Mouse (Mus musculus): Measurements from ENCODE around the gene Ing4. TPM values are rescaled to one million over a fixed set of nuclear protein-coding genes. Genes with fewer than 3 reads are reported as not detected.
"Not testable (repeated sequence)": the region's sequence is repeated elsewhere in the genome, so short reads cannot be mapped to it uniquely, and the experiment has no call there.

Gene Ing4
- polyA plus RNA-seq, 1 experiment from 2014 or later, result 187 TPM

DNA sequence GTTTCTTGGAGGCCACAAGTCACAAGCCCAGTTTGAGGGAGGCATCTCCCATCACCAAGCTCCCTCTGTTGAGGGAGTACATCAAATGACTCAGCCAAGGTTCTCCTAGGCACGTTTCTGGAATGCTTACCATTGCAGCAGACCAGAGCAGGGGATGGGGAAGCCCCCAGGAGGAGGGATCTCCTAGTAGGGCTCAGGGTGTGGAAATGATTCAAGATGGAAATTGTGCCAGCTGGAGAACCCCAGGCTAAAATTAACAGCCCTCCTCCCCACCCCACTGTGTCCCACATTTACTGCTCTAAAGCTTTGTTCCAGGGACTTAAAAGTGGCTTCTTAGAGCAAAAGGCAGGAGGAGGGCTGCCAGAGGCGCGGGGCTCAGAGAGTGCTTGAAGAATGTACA, 34.5 kb upstream of the Ing4 start:
- H3K27ac ChIP-seq, result no peak overlapping the region
- H3K4me3 ChIP-seq, result no peak overlapping the region
- ATAC-seq (ENCODE audit: insufficient number of reproducible peaks, insufficient read depth, low FRiP score, low TSS enrichment, low read depth), result no peak
- peaks cover 15% of the 10 kb centered on the region for H3K4me1 ChIP-seq
- H3K36me3 ChIP-seq, result no peaks in the 10 kb centered on the region
- no peaks in the 10 kb centered on the region for H3K9me3 ChIP-seq
- H3K4me2 ChIP-seq, result no peak overlapping the region
- peaks cover 38% of the 10 kb centered on the region for H3K27me3 ChIP-seq
- 0 out of 2 replicates have a peak overlapping the region, but pooled peaks have one; percentile 27 for H3K9ac ChIP-seq
- 36% methylated on average over 3 of the region's 3 CpGs for WGBS

DNA sequence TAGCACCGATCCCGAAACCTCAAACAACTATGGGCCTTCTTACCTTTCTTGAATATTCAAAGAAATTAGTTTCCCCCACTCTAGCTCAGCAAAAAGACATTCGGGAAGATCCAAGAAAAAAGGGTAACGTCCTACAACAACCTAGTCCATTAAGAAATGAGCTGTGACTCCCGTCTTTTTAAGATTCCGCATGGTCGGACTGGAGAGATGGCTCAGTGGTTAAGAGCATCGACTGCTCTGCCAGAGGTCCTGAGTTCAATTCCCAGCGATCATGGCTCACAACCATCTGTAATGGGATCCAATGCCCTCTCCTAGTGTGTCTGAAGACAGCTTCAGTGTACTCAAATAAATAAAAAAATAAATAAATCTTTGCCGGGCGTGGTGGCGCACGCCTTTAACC, 31.5 kb upstream of the Ing4 start:
- peak overlapping the region; percentile 72 for H3K9ac ChIP-seq
- peak overlapping the region; percentile 90 for H3K4me2 ChIP-seq
- peaks cover 39% of the 10 kb centered on the region for H3K4me1 ChIP-seq
- H3K27me3 ChIP-seq, result peaks cover 8% of the 10 kb centered on the region
- ATAC-seq (ENCODE audit: insufficient number of reproducible peaks, insufficient read depth, low FRiP score, low TSS enrichment, low read depth), result no peak
- H3K27ac ChIP-seq, result peak overlapping the region; percentile 99
- 43% methylated on average over 13 of the region's 13 CpGs for WGBS
- H3K36me3 ChIP-seq, result peaks cover 21% of the 10 kb centered on the region
- peak overlapping the region; percentile 69 for H3K4me3 ChIP-seq
- no peaks in the 10 kb centered on the region for H3K9me3 ChIP-seq

DNA sequence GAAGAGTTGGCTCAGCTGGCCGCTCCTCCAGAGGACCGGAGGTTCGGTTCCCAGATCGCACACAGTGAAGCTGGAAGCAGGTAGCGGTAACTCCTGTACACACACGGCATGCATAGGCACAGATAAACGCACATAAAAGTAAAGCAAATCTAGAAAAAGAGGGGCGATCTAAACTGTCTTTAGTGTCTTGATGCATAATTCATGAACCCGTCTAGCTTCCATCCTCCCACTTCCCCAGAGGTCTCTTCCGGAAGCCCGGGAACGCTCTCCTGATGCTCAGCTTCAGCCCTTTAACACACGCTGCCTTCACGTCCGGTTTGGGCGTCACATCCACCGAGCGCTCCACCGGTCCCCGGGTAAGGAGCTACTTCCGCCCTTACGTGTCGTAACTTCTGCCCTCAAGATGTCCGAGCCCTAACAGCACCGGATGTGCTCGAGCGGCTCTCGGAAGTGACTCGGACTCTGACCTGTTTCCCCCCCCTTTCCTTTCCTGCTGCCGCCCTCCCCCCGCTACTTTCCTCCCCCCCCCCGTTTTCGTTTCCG, 30.9 kb upstream of the Ing4 start:
- Histone ChIP-seq H3K4me1 (peaks cover 39% of the 10 kb centered on the region), H3K9me3 (no peaks in the 10 kb centered on the region), H3K36me3 (peaks cover 24% of the 10 kb centered on the region), H3K9ac (peak overlapping the region; percentile 95), H3K27ac (peak overlapping the region; percentile 99), H3K4me2 (peak overlapping the region; percentile 90), H3K4me3 (peak overlapping the region; percentile 69), H3K27me3 (peaks cover 2% of the 10 kb centered on the region; the same call in 1 of the 2 replicates)
- peak; percentile 95 for ATAC-seq (ENCODE audit: insufficient number of reproducible peaks, insufficient read depth, low FRiP score, low TSS enrichment, low read depth)
- under 1% methylated on average over 32 of the region's 34 CpGs for WGBS

DNA sequence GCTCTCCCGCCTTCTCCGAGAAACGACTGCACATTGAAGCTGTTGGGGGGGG, 30.6 kb upstream of the Ing4 start, which contains the start of gene Zfp384:
TSS of gene Zfp384 (plus strand) at position 17 of the 52 bp plus-strand sequence.
- Histone ChIP-seq H3K4me1 (peaks cover 39% of the 10 kb centered on the region), H3K36me3 (peaks cover 27% of the 10 kb centered on the region), H3K4me2 (peak within 1 kb of the TSS; percentile 90), H3K4me3 (peak within 1 kb of the TSS; percentile 69), H3K27ac (peak within 1 kb of the TSS; percentile 99), H3K9me3 (no peaks in the 10 kb centered on the region), H3K9ac (peak within 1 kb of the TSS; percentile 95), H3K27me3 (no peaks in the 10 kb centered on the region)
- no peak for ATAC-seq (ENCODE audit: insufficient number of reproducible peaks, insufficient read depth, low FRiP score, low TSS enrichment, low read depth)
- 0% methylated on average over 3 of the region's 3 CpGs for WGBS

DNA sequence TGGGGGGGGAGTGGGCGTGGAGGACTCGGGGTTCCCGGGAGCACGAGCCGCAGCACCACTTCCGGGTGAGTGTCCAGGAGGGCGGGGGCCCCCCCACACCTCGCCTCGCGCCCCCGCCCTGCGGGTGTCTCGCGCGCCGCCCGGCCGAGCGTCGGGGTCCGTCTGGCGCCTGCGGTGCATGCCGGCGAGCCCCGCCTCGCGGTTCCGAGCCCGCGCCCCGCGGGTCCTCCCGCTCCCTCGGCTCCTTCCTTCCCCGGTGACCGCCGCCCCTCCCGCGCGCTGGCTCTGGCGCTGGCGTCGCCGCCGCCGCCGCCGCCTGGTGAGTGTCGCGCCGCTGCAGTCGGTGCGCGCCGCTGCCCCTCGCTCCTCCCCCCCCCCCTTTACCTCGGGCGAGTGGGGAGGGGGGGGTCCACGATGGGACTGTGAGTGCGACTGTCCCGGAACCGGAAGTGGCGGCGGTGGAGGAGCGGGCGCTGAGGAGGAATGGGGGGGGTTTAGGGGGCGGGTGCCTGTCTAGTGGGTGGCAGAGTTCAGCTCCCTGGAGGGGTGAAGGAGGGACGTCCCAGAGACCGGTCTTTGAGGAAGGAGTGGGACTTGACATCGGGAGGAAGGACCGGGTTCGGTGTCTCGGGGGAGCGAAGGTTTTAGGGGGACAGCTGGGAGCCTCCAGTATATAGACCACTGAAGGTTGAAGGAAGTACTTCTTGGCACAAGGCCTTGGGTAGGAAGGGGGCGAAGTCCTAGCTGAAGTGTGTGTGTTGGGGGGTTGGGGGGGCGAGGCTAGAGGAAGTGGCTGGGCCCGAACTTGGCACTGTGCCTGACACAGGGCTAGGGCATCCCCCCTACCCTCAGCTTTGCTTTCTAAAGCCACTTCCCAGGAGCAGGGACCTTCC, 30.1 kb upstream of the Ing4 start:
- H3K27ac ChIP-seq, result peak overlapping the region; percentile 99
- whole genome bisulfite sequencing, result under 1% methylated on average over 30 of the region's 78 CpGs

GRCm38 (mm10) chr6:125017682-125018081, 21.9 kb upstream of the Ing4 start:
- Histone ChIP-seq H3K9me3 (no peaks in the 10 kb centered on the region), H3K4me2 (no peak overlapping the region), H3K4me3 (no peak overlapping the region), H3K27ac (no peak overlapping the region), H3K9ac (no peak overlapping the region), H3K27me3 (no peaks in the 10 kb centered on the region), H3K36me3 (peaks cover 79% of the 10 kb centered on the region), H3K4me1 (no peaks in the 10 kb centered on the region)
- 92% methylated on average over 3 of the region's 3 CpGs for WGBS
- ATAC-seq (ENCODE audit: insufficient number of reproducible peaks, insufficient read depth, low FRiP score, low TSS enrichment, low read depth), result no peak

More for the DNA sequence above, 30.1 kb upstream of the Ing4 start:
- Histone ChIP-seq H3K27me3 (no peaks in the 10 kb centered on the region), H3K4me3 (peak overlapping the region; percentile 69), H3K9ac (peak overlapping the region; percentile 95), H3K9me3 (no peaks in the 10 kb centered on the region), H3K4me2 (peak overlapping the region; percentile 90), H3K36me3 (peaks cover 28% of the 10 kb centered on the region), H3K4me1 (peaks cover 39% of the 10 kb centered on the region)
- peak; percentile 81 for ATAC-seq (ENCODE audit: insufficient number of reproducible peaks, insufficient read depth, low FRiP score, low TSS enrichment, low read depth)

- not testable (repeated sequence) for H3K4me3 ChIP-seq; H3K27me3 ChIP-seq; ATAC-seq (ENCODE audit: insufficient number of reproducible peaks, insufficient read depth, low FRiP score, low TSS enrichment, low read depth); H3K9ac ChIP-seq; H3K4me2 ChIP-seq; H3K9me3 ChIP-seq; H3K4me1 ChIP-seq; H3K27ac ChIP-seq
- 41% methylated on average over 8 of the region's 9 CpGs for WGBS
- peaks cover 83% of the 10 kb centered on the region for H3K36me3 ChIP-seq
Observed at GRCm38 (mm10) chr6:125030532-125030931, 9.0 kb upstream of the Ing4 start.

GRCm38 (mm10) chr6:125031604-125032003, 8.0 kb upstream of the Ing4 start:
- Histone ChIP-seq H3K4me1 (no peaks in the 10 kb centered on the region), H3K36me3 (peaks cover 83% of the 10 kb centered on the region), H3K4me2 (no peak overlapping the region), H3K27me3 (no peaks in the 10 kb centered on the region), H3K27ac (no peak overlapping the region), H3K4me3 (no peak overlapping the region), H3K9me3 (no peaks in the 10 kb centered on the region), H3K9ac (no peak overlapping the region)
- 91% methylated on average over 16 of the region's 16 CpGs for WGBS
- ATAC-seq (ENCODE audit: insufficient number of reproducible peaks, insufficient read depth, low FRiP score, low TSS enrichment, low read depth), result no peak

DNA sequence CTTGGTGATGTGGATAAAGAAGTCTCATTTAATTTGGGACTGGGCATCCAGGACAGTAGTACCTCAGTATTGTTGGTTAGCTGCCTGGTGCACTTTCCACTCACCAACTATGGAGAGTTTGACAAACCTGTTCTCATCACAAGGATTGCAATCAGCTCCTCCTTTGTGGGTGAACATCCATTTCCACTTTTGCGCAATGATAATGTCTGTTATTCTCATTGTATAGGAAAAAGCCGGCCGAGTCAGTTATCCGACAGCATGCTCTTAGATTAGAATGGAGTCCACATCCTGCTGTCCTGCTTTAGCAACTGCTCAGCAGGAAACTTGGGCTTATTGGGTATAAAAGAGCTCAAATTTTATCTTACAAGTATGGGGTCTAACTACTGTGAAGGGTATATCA, 894 bp upstream of the Ing4 start:
- no peaks in the 10 kb centered on the region for H3K27me3 ChIP-seq
- H3K4me3 ChIP-seq, result peak overlapping the region; percentile 76
- ATAC-seq (ENCODE audit: insufficient number of reproducible peaks, insufficient read depth, low FRiP score, low TSS enrichment, low read depth), result no peak
- 96% methylated on average over 4 of the region's 4 CpGs for WGBS
- H3K4me1 ChIP-seq, result peaks cover 13% of the 10 kb centered on the region; the same call in 1 of the 2 replicates
- H3K4me2 ChIP-seq, result peak overlapping the region; percentile 58
- peaks cover 51% of the 10 kb centered on the region for H3K36me3 ChIP-seq
- H3K9me3 ChIP-seq, result no peaks in the 10 kb centered on the region
- no peak overlapping the region for H3K9ac ChIP-seq
- peak overlapping the region; percentile 91 for H3K27ac ChIP-seq

GRCm38 (mm10) chr6:125039131-125039530, 429 bp upstream of the Ing4 start:
- H3K27ac ChIP-seq, result peak overlapping the region; percentile 91
- H3K4me1 ChIP-seq, result peaks cover 13% of the 10 kb centered on the region; the same call in 1 of the 2 replicates
- H3K27me3 ChIP-seq, result no peaks in the 10 kb centered on the region
- peak overlapping the region; percentile 76 for H3K4me3 ChIP-seq
- peak overlapping the region; percentile 54 for H3K9ac ChIP-seq
- peak overlapping the region; percentile 58 for H3K4me2 ChIP-seq
- no peak for ATAC-seq (ENCODE audit: insufficient number of reproducible peaks, insufficient read depth, low FRiP score, low TSS enrichment, low read depth)
- peaks cover 51% of the 10 kb centered on the region for H3K36me3 ChIP-seq
- no peaks in the 10 kb centered on the region for H3K9me3 ChIP-seq
- 7% methylated on average over 8 of the region's 8 CpGs for WGBS

GRCm38 (mm10) chr6:125040221-125040620, 661 bp downstream of the Ing4 start:
- peaks cover 13% of the 10 kb centered on the region; the same call in 1 of the 2 replicates for H3K4me1 ChIP-seq
- H3K4me2 ChIP-seq, result peak overlapping the region; percentile 81
- H3K27ac ChIP-seq, result peak overlapping the region; percentile 78
- H3K27me3 ChIP-seq, result no peaks in the 10 kb centered on the region
- peaks cover 52% of the 10 kb centered on the region for H3K36me3 ChIP-seq
- 12% methylated on average over 7 of the region's 7 CpGs for WGBS
- no peaks in the 10 kb centered on the region for H3K9me3 ChIP-seq
- no peak for ATAC-seq (ENCODE audit: insufficient number of reproducible peaks, insufficient read depth, low FRiP score, low TSS enrichment, low read depth)
- peak overlapping the region; percentile 76 for H3K4me3 ChIP-seq
- peak overlapping the region; percentile 81 for H3K9ac ChIP-seq

DNA sequence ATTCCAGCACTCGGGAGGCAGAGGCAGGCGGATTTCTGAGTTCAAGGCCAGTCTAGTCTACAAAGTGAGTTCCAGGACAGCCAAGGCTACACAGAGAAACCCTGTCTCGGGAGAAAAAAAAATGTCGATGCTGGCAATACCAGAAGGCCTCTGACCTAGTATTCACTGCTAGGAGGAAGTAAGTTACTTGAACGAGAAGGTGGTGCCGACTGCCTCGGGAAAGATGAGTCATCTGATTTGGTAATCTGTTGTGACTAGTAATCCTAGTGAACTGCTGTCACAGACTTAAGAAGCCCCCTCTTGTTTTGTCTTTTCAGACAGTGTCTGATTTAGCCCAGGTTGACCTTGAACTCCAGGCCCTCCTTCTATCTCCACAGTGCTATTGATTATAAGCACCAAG, 1.5 kb downstream of the Ing4 start:
- Histone ChIP-seq H3K9me3 (no peaks in the 10 kb centered on the region), H3K4me2 (peak overlapping the region; percentile 81), H3K9ac (no peak overlapping the region), H3K27me3 (no peaks in the 10 kb centered on the region), H3K36me3 (peaks cover 51% of the 10 kb centered on the region), H3K4me3 (no peak overlapping the region), H3K4me1 (peaks cover 13% of the 10 kb centered on the region; the same call in 1 of the 2 replicates), H3K27ac (no peak overlapping the region)
- no peak for ATAC-seq (ENCODE audit: insufficient number of reproducible peaks, insufficient read depth, low FRiP score, low TSS enrichment, low read depth)
- 84% methylated on average over 7 of the region's 7 CpGs for WGBS
